Mouse (Mus musculus): Measurements from ENCODE around the gene Ppp1r21. TPM values are rescaled to one million over a fixed set of nuclear protein-coding genes. Genes with fewer than 3 reads are reported as not detected.

Gene Ppp1r21
- total RNA-seq, 2 experiments from 2014 or later: 84.6 to 85.9 TPM

DNA sequence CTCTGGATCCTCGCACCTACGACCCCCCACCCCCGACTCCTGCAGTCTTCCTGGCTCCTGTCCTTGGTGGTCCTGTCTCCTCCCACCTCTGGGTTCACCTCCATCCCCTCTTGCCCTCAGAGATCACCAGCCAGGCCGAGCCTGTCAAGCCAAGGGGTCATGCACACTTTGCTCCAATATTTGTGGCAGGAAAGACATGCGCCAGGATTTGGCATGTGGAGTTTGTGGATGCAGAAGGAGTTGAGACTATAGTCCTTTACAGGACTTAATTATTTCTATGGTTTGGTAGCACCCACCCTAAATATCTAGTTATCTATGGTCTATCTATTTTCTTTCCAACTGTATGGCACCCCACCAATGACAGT lies 68.1 kb downstream of the Ppp1r21 start:
- DNase-seq (ENCODE audit: low spot score in 2 of 2): no peak
- intact Hi-C loops (cut with DNase I): loop anchor here (2.0 kb wide), 1 partner anchor 31 kb away; no protein-coding TSS in a partner anchor

DNA sequence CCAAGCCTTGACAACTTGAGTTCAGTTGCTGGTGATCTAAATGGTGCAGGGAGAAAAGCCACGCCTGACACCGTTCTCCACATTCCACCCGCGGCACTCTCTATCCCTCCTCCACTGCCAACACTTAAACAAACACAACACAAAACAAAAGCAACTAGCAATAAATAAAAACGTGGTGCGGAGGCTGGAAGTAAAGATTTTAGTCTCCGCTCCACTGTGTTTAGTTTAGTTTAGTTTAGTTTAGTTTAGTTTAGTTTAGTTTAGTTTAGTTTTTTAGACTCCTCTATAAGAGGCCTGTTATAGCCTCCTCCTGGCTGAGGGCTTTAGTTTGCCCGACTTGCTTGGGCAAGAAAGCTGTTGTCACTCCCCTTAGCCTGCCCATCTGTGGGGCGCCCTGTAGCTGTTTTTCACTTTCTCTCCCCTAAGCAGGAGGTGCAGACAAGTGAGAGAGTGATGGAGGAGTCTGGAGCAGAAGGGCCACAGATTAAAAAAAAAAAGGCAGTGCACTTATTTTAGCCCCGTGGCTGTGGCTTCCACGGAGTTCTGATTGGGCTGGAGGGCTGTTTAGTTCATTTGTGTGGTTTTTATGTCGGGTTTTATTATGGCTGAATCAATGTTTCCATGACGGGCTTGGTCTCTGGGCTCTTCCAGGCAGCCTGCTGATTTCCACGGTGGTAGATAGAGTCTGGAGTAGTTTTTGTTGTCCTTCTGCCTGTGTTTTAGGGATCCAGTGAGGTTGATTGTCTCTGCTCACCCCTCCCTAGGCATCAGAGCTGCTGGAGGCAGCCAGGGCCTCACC lies 68.9 kb downstream of the Ppp1r21 start:
- intact Hi-C loops (cut with DNase I): loop anchor here (2.0 kb wide), 1 partner anchor 30 kb away; no protein-coding TSS in a partner anchor

DNA sequence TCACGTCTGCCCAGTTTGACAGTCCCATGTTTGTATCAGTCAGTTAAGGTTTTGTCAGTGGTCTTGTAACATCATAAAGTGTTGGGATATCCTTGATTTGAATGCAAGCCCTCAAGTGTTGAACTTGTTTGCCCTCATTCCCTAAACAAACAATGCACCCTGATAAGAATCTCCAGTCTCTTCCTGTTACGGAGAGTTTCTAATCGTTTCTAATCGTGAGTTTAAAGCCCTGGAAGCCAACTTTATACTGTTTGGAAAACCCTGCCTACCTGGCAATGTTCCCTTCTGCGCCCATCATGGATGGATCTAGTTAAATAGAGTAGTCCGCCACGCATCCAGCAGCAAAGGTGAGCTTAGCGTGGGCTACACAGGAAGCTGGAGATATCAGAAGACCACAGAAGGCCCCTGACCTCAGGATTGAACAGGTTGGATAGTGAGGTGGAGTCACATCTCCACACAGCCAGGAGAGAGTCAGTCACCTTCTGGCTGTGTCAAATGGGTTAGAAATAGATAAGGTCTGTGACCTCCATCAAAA lies 70.6 kb downstream of the Ppp1r21 start:
- intact Hi-C loops (cut with DNase I): no loop called here
- no peak for DNase-seq (ENCODE audit: low spot score in 2 of 2)

More for the DNA sequence above, 68.9 kb downstream of the Ppp1r21 start:
- no peak for DNase-seq (ENCODE audit: low spot score in 2 of 2)

DNA sequence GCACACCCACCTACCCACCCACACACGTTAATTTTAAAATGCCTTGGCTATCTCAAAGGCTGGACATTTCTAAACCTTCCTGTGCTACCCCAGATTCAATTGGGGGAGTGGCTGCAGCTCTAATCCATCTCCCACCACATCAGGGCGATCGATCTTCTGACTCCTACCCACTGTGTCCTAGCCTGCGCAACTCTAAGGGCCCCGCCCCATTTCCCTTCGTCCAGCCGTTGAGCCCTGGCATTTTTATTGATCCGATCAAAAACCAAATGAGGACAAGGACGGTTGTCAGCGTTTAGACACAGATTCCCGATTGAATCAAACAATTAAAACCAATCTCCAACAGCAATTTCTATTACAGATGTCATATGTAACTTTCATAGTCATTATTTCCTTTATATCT lies 74.0 kb downstream of the Ppp1r21 start:
- DNase-seq (ENCODE audit: low spot score in 2 of 2): no peak
- intact Hi-C loops (cut with DNase I): no loop called here

DNA sequence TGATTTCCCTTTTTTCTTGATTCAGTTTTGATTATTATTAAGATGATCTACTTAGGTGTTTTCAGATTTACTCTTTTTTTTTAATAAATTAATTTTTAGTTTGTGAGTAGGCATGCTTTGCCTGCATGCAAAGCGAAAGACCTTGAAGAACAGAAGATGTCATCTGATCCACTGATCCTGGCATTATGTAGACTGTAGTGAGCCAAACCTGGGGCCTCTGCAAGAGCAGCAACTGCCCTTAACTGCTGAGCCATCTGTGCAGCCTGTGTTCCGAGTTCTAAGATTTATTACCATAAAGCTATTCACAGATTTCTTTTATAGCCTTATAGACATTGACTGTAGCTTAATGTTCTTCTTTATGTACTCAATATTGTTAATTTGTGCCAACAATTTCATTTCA lies 76.1 kb downstream of the Ppp1r21 start:
- no peak for DNase-seq (ENCODE audit: low spot score in 2 of 2)
- intact Hi-C loops (cut with DNase I): no loop called here

DNA sequence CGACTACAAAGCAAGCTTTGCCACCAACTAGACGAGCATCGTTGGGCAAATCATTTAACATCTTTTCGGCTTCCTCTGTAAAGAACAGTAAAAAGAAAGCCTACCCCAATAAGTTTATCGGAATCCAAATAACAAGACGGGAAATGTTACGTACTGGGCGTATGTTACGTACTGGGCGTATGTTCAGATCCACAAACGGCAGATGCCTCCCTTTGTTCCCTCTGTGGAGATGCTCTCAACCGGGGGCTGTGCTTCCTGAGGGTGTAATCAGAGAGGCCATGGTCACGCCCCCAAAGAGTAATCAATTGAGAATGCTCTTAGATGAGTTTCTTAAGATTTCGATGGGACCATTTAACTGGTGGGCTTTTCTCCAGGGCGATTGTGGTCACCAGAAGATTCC lies 79.4 kb downstream of the Ppp1r21 start:
- intact Hi-C loops (cut with DNase I): no loop called here
- DNase-seq (ENCODE audit: low spot score in 2 of 2): no peak

DNA sequence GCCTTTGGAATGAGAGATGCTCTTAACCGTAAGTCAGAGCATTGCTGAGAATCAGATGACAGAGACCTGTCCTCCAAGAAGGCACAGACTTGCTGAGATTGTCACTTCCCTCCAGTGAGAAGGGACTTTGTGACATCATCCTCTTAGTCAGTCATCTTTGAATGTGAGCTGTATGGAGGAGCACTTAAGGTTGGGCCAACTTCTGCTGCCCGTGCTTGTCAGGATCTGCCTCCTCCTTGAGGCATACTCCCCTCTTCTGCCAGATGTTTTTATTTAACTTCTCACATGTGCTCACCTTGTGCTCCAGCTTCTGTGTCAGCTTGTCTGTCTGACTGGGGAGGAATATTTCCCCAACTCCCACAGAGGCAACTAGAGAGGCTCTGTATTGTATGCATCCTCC lies 81.1 kb downstream of the Ppp1r21 start:
- intact Hi-C loops (cut with DNase I): no loop called here
- no peak for DNase-seq (ENCODE audit: low spot score in 2 of 2)

DNA sequence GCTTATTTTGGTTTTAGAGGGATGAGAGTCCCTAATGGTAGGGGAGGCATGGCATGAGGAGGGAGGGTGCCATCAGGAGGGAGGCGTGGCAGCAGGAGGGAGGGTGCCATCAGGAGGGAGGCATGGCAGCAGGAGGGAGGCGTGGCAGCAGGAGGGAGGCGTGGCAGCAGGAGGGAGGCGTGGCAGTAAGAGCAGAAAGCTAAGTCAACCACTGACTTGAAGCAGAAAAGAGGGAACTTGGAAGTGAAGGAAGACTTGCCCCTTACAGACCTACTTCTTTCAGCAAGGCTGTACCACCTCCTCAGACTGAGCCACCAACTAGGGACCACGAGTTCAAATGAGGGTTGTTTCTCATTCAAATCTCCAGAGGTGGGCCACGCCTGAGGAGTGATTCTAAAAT lies 83.3 kb downstream of the Ppp1r21 start:
- DNase-seq (ENCODE audit: low spot score in 2 of 2): no peak
- intact Hi-C loops (cut with DNase I): no loop called here

DNA sequence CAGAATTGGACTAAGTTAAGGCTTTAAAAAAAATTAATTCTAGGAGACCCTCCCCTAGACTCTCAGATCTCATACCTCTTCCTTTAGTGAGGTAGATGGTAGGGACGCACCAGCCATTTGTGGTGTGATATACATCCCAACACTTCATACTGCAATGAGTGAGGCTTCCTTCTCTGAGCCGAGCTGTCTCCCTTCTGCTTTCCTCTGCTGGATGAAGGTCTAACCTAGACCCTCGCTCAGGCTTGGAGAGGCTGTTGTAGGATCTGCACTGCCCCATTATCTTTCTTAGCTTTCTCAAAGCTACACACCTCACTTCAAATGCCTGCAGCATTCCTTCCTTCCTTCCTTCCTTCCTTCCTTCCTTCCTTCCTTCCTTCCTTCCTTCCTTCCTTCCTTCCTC lies 83.8 kb downstream of the Ppp1r21 start:
- intact Hi-C loops (cut with DNase I): no loop called here
- no peak for DNase-seq (ENCODE audit: low spot score in 2 of 2)

DNA sequence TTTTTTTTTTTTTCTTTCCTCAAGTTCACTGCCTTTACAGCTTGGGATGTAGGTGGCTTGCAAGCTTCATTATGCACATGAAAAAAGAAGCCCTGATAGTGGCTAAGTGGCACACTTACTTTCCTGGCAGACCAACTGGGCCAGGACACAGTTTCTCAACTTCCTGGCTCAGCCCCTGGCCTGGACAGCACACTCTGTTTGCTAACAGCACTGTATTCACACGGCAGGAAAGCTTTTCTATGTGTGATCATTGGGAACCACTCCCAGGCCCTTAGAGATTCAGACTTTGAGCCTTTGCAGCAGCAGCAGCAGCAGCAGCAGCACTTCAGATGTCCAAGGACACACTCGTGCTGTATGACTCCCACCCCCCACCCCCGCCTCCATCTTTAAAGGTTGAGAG lies 84.3 kb downstream of the Ppp1r21 start:
- intact Hi-C loops (cut with DNase I): no loop called here
- no peak for DNase-seq (ENCODE audit: low spot score in 2 of 2)

DNA sequence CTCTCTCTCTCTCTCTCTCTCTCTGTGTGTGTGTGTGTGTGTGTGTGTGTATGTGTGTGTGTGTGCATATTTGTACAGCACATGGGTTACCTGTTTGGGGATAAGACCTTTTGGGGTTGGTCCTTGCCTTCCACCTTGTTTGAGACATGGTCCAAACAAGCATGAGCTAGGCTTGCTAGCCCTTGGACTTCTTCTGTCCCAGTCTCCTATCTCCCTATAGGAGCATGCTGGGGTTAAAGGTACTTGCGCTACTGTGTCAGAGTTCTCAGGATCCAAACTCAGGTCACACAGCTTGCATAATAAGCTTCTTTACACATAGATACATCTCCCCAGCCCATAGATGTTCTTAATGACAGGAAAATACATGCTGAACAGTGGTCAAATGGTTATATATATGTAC lies 84.8 kb downstream of the Ppp1r21 start:
- intact Hi-C loops (cut with DNase I): no loop called here
- DNase-seq (ENCODE audit: low spot score in 2 of 2): no peak

DNA sequence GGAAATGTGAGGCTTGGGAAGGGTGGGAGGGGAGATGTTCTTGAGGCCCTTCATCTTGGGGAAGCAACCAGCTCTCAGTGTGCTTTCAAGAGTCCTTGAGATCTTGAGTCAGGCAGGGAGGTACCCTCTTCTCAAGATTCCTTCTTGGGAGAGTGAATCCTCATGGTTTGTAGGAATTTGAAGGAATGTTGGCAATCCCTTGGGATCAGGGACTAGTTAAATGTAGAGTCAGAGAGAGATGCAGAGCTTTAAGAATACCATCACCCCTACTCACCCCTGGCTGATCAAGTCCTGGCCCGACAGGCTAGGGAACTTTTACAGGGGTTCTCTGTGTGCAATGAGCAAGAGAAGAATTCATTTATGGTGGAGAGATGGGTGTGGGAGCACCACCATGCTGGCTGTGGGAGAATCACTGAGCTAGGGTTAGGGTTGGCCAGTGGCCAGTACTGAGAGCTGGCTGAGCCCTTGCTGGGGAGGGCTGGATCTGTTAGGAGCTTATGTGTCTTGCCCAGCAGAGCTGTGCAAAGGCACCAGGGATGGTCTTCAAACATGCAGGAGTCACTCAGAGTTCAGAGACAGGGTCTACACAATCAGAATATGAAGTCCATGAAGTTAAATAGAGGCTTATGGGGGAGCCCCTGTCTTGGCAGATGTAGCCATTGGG lies 85.7 kb downstream of the Ppp1r21 start:
- no peak for DNase-seq (ENCODE audit: low spot score in 2 of 2)
- intact Hi-C loops (cut with DNase I): no loop called here

DNA sequence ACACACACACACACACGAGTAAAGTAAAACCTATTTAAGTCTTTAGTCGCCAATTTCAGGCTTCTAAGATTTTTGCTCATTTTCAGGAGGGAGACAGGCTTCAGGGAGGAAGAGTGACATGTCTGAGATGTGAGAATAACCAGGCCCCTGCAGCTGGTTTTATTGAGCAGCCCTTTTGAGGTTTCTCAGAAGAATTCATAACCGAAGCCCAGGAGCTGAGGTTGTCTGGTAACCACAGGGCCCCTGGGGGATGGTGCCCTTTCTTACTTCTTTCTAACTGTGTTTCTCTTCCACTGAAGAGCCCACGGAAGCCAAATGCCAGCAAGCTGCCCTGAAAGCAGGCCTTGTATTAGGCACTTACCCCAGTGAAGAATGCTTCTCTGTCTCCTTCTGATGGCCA lies 91.0 kb downstream of the Ppp1r21 start:
- intact Hi-C loops (cut with DNase I): no loop called here
- no peak for DNase-seq (ENCODE audit: low spot score in 2 of 2)

DNA sequence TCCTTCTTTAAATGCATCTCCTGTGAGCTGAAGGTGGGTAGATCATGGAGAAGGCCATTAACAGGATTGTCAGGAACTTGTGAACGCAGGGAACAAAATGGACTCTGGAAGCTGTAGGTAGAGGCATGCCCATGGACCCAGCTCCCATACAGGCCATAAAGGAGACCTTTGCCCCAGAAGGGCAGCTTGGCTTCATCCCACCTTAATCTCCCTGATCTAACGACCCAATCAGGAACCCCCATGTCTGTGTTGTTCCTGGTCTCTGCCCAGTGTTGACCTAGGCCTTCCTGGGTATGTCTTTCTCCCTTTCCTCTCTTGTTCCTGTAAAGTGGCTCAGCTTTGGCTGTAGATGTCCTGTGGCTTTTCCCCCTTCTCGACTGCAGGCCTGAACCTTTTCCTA lies 91.5 kb downstream of the Ppp1r21 start:
- DNase-seq (ENCODE audit: low spot score in 2 of 2): no peak
- intact Hi-C loops (cut with DNase I): no loop called here

DNA sequence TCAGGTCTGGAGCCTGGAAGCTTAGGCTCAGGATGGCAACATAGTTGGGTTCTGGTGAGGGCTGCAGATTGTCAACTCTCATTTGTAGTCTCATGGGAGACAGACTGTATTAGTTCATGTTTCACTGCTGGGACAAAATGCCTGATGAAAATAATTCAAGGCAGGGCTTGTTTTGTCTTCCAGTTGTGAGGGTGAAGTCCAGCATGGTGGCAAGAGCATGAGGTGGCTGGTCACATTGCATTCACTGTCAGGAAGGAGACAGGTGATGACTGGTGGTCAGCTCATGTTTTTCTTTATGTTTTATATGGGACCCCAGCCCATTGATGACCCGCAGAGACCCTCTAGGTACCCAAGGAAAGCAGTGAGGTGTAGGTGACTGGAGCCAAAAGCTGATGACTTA lies 92.8 kb downstream of the Ppp1r21 start:
- DNase-seq (ENCODE audit: low spot score in 2 of 2): no peak
- intact Hi-C loops (cut with DNase I): no loop called here

DNA sequence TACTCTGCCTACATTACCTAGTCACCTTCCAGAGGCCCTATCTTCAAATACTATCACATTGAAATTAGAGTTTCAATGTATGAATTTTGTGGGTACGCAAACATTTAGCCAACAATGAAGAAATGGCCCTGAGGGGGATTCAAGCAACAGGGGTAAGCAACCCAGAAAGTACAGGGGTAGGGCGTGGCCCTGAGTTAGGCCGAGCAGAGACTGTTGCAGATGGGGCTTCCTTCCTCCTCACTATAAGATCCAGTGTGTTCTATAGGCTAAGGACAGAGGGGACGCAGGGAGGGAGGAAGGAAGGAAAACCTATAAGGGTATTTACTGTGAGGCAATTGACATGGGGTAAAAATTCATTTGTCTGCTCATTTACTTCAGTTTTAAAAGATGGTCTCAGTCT lies 94.5 kb downstream of the Ppp1r21 start:
- intact Hi-C loops (cut with DNase I): no loop called here
- no peak for DNase-seq (ENCODE audit: low spot score in 2 of 2)

DNA sequence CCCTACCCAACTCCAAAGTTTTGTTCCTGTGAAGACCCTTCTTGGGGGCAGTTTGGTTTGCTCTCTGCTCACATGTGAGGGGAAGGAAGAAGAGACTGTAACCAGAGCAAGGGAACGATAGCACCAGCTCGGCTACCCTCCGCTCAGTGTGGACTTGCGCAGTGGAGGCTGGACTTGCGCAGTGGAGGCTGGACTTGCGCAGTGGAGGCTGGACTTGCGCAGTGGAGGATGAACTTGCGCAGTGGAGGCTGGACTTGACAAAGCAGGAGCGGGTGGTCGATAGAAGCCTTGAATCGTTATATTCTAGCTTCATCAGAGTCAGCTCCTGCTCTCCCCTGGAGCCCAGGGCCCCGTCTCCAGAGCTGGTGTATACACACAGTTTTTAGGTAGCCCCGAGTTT lies 95.4 kb downstream of the Ppp1r21 start:
- intact Hi-C loops (cut with DNase I): no loop called here
- no peak for DNase-seq (ENCODE audit: low spot score in 2 of 2)

DNA sequence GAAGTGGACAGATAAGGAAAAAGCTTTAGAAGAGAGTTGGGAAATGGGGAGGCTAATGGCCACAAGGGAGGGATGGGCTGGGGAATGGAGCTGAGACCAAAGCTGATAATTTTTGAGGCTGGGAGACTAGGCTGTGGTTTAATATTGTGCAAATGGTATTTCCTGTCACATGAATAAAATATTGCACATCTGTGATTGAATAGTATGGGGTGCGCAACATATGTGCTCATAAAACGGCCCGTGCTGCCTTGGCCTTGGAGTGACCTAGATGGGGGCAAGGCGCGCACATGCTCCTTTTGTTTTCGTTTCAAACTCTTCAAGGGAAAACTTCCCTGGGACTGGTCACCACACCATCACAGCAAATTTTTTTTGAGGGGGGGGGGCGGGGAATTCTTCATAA lies 96.0 kb downstream of the Ppp1r21 start:
- intact Hi-C loops (cut with DNase I): no loop called here
- DNase-seq (ENCODE audit: low spot score in 2 of 2): no peak

DNA sequence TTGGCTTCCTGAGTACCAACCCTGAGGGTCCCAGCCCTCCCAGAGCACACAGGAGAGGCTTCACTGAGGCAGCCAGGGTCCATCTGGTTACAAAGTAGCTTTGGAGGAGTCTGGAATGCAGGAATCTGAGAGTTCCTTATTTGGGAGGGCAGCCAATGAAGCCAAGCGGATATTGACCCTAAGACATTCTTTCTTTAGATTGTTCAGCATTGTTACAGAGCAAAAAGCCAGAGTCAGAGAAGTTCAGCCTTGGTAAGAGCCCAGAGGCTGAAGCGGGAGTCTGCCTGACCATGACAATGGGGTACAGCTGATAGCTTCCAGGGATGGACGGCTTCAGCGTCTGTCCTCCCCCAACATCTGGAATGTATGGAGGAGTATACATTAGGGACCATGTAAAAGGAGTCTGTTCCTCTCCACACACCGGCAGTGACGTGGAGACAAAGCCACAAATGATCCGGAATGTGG lies 96.5 kb downstream of the Ppp1r21 start:
- intact Hi-C loops (cut with DNase I): no loop called here
- no peak for DNase-seq (ENCODE audit: low spot score in 2 of 2)

DNA sequence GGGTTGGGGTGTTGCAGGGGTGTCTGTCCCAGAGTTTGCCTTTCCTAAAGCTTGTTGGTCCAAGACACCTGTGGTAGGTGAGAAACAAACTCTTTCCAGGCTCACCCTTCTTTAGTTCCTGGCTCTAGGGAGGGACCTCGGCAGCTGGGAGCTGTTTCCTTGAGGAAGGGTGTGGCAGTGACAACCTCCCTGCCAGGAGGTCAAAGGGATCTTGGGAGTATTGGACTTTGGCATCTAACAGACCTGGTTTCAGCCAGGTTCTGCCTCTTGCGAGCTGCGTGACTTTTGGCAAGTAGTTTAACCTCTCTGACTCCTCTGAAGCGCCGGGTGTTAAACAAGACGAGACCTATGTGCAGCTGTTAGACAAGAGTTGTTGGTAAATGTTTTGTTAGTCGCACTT lies 97.2 kb downstream of the Ppp1r21 start:
- intact Hi-C loops (cut with DNase I): no loop called here
- no peak for DNase-seq (ENCODE audit: low spot score in 2 of 2)

Data from left cerebral cortex, postnatal 25 days (tissue).